Mouse (Mus musculus) erythroblast, adult 5-6 weeks (primary cell): ENCODE measurements at regions not wholly inside any gene's neighbourhood (a gene's known extent, or its start where the extent isn't known, plus 50 kb on each side); places are given as distances from the start of the nearest gene placed in this dataset.

ENCODE experiments used
- ATAC-seq: replicated peaks from 2 replicates; pipeline ENCODE4 v1.8.0; 2016; ENCODE audit warnings: moderate number of reproducible peaks, mild to moderate bottlenecking, moderate TSS enrichment, inconsistent platforms; ENCODE audit not compliant: poor library complexity, low FRiP score, severe bottlenecking

- no peak for ATAC-seq
Measured at GRCm38 (mm10) chr4:57362652-57363051, 61.0 kb upstream of the Ptpn3 start.

DNA sequence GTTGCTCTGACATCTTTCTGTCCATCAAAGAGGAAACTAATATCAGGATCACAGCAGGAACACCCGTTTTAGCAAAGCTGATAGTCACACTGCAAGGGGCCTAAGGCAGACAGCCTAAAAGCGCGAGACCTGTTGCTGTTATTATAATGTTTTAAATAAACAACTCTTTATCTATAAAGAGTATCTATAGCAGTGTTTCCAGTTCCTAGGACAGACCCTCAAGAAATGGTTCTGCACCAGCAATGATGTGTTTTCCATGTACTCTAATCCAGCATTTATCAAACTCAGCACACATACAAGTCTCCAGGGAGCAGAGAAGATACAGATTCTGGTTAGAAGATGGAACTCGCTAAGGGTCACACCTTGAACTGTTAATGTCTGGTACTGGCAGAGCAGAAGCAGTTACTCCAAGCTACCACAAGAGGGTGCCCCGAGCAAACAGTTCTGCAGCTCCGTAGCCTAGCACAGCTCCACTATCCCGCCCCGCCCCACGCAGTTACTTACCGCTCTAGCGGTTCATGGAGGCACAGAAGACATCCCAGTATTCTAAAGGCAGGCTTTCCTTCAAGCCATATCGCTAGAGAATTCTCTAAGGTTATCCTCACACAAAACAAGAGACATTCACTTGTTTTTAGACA is 64.2 kb upstream of the Palm2 start:
- peak; percentile 70; the same call in 1 of the 2 replicates for ATAC-seq

- ATAC-seq = no peak
Measured at GRCm38 (mm10) chr4:57377872-57378271, 56.2 kb upstream of the Palm2 start.

DNA sequence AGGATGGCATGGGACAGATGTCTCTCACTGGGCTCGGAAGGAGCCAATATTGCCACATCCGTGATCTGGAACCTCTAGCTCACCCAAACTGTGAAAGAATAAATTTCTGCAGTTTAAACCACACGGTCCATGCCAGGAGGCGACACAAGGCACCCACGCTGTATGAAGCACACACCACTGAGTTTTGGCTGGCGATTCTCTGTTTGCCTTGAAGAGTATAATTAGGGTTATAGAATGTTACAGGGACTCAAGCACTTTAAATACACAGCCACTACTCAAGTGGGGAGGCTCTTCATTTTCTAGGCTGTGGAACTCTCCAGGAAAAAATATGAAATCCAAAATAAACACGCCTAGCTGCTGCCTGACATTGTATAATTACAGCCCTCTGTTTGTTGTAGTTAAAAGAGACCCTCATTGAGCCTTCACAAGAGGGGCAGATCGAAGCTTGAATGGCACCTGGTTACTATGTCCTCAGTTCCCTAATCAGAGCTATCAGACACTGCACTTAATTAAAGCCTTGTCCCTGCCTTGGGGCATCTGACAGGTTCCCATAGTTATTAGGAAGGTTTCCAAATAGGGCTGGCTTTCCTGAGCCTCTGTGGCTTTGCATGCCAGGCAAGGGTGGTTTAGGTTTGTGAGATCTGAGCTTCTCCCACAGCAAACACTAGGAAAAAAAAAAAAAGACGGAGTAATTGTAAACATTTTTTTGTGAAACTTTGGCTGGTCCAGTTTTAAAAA is 53.8 kb upstream of the Palm2 start:
- ATAC-seq = no peak

- no peak for ATAC-seq
Measured at GRCm38 (mm10) chr4:57381306-57381705, 52.7 kb upstream of the Palm2 start.
